Mouse (Mus musculus): ENCODE measurements at regions not wholly inside any gene's neighbourhood (a gene's known extent, or its start where the extent isn't known, plus 50 kb on each side); places are given as distances from the start of the nearest gene placed in this dataset.

DNA sequence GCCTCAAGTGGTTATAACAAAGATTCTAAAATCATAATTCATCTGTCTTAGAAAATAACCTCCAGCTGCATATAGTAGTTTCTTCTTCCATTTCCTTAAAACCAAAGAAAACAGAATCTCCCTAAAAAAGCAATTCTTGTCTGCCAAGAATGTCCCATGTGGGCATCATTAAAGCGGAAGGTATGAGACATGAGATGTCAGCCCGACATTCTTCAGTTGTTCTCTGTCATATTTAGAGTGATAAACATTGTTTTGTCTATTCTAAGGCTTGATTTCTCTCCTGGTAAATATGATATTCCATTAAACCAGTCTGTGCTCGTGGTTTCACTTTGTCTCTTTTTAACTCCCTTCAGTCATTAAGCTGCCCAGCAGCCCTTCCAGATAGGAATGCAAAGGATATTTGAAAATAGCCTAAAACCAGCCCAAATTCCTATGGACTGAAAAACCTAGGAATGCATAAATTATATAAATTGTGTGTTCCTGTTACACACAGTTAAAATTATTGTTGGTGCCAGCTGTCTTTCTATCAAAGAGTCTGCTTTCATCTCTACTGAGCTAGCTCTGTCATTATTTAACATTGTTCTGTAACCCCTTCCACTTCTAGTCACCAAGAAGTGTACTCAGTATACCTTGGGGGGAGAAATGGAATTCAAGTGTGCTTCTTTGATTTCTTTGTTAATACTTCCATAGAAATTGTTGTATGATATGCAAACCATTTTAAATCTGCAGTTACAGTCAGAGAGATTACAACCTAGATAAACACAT, 191.4 kb upstream of the Gm9747 start:
- TF ChIP-seq CTCF (conservative IDR thresholded peaks at IDR 0.05; ENCODE audit: low read length) (no peak), POU5F1 (IDR thresholded peaks at IDR 0.05; ENCODE audit: borderline replicate concordance, low read length) (no peak)

Measured in E14TG2a.4 (cell line).